Mouse (Mus musculus): Measurements from ENCODE around the gene Lrrc74a.

DNA sequence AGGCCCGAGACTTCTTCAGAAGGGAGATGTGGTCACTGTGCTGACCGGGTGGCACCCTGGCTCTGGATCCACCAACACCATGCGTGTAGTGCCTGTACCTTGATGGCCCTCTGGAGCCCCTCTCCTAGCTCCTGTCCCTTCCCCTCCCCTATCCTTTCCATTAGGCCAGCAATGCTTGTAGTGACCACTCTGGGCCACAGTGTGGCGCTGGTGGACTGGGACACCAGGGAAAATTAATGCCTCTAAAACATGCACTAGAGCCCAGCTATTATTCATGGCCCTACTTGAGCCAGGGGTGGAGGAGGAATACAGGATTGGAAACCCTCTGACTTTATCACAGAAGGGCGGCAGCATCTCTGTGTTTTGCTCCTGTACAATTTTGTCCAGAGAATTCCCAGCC, 18.8 kb upstream of the Lrrc74a start:
- TF ChIP-seq CTCF (IDR thresholded peaks at IDR 0.05; ENCODE audit: control insufficient read depth, insufficient read depth, insufficient replicate concordance, low read depth, low read length) (peak; percentile 61; the same call in 1 of the 2 replicates), POLR2A (IDR thresholded peaks at IDR 0.05; ENCODE audit: control insufficient read depth, low read depth, low read length) (no peak)
